Mouse (Mus musculus): ENCODE results near the gene Upf3b.
A peak's percentile ranks its signal among the peaks of the same experiment; 100 is the strongest.

DNA sequence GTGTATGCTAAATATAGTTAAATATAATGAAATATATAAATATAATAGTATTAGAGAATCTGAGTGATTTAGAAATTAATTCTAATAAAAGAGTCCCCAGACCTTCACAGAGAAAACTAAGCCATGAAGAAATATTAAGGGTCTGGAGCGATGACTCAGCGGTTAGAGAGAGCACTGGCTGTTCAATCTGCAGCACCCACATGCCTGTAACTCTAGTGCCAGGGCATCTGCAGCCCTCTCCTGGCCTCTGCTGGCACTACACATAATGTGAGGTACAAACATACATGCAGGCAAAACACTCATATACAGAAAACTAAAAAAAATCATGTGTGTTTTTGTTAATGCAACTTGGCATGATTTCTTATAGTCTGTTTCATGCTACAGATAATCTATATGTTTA, 34.8 kb upstream of the Upf3b start:
- TF ChIP-seq EP300 (optimal IDR thresholded peaks at IDR 0.05) (no peak), CTCF (IDR thresholded peaks at IDR 0.05; ENCODE audit: low read depth) (peak; percentile 59)
